Mouse (Mus musculus) lung, postnatal 0 days (tissue): ENCODE data around the gene Ccr7. TPM values are rescaled to one million over a fixed set of nuclear protein-coding genes. Genes with fewer than 3 reads are reported as not detected.

Experiments
- ATAC-seq: fragments of 200-750 bp; cut with Nextera tagmentation; 2 replicates; pipeline ENCODE4 v1.8.0; 2017; ENCODE audit warnings: moderate library complexity
- DNase-seq: peaks from one replicate; pipeline ENCODE4 v3.0.0-alpha.2; 2016; ENCODE audit warnings: low spot score
- H3K27ac ChIP-seq: fragments of 300-500 bp; sonication (generic); 2 replicates; pipeline ENCODE4 v1.5.1; 2014; ENCODE audit warnings: antibody characterized with exemption, mild to moderate bottlenecking, low read length, mixed read lengths
- H3K27me3 ChIP-seq: fragments of 300-500 bp; sonication (generic); replicated peaks from 2 replicates; pipeline ENCODE4 v1.6.1; 2014; ENCODE audit warnings: low read length, mixed read lengths; ENCODE audit not compliant: insufficient read depth
- H3K36me3 ChIP-seq: fragments of 300-500 bp; sonication (generic); 2 replicates; pipeline ENCODE4 v1.6.1; 2014; ENCODE audit warnings: low read length, mixed read lengths; ENCODE audit not compliant: insufficient read depth
- H3K4me1 ChIP-seq: fragments of 300-500 bp; sonication (generic); 2 replicates; pipeline ENCODE4 v1.6.1; 2014; ENCODE audit warnings: antibody characterized with exemption, low read depth, low read length, mixed read lengths; ENCODE audit not compliant: insufficient read depth
- H3K4me2 ChIP-seq: fragments of 300-500 bp; sonication (generic); replicated peaks from 2 replicates; pipeline ENCODE4 v1.6.1; 2014; ENCODE audit warnings: low read depth, mild to moderate bottlenecking, low read length, moderate library complexity, mixed read lengths
- H3K4me3 ChIP-seq: fragments of 300-500 bp; sonication (generic); 2 replicates; pipeline ENCODE4 v1.5.1; 2014; ENCODE audit warnings: low read depth, low read length
- H3K9ac ChIP-seq: fragments of 300-500 bp; sonication (generic); replicated peaks from 2 replicates; pipeline ENCODE4 v1.6.1; 2014; ENCODE audit warnings: low read depth, mild to moderate bottlenecking
- H3K9me3 ChIP-seq: fragments of 300-500 bp; sonication (generic); 2 replicates; pipeline ENCODE4 v1.6.1; 2016; ENCODE audit warnings: low read length, mixed read lengths
- CTCF ChIP-seq: IDR thresholded peaks from 2 replicates; pipeline ENCODE4 v1.5.1; 2016; ENCODE audit warnings: antibody characterized with exemption, mild to moderate bottlenecking
- EP300 ChIP-seq: IDR thresholded peaks from 2 replicates; pipeline ENCODE4 v1.6.1; 2016; ENCODE audit warnings: antibody characterized with exemption, mild to moderate bottlenecking, control low read depth
- WGBS: fragments of 180-500 bp; shearing (Covaris S2); extraction: QIAGEN DNeasy Blood & Tissue Kit; methylation state at CpG from one replicate; pipeline ENCODE4 v1.1.7; 2014; 5-methylcytosine and 5-hydroxymethylcytosine counted together
- polyA plus RNA-seq: library from polyadenylated mRNA; unstranded; fragments of >200 nt; fragmentation: Nextera tagmentation; extraction: Ambion mirVana; gene quantifications from 2 replicates; pipeline ENCODE4 v1.2.1, GENCODE M21; 2015

The Ccr7 gene
- polyA plus RNA-seq, 1 experiment from 2014 or later, result 0.69 TPM

DNA sequence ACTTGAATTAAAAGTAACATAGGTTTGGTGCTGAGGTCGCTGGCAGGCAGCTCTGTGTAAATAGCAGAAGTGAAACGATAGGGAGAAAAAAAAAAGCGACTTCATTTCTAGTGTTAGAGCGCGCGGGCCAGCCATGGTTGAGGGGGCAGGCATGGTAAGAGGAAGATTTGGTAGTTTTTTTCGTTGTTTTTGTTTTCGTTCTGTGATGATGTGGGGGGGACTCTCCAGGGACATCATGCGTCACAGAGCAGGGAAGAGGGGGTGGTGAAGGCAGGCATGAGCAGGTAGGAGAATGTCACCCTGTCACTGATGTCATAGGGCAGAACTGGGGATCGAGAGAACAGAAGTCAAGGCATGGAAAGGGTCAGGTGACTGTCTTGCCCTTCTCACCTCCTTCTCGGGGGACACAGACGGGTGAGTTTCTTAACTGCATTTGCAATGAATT, 13.2 kb upstream of the Ccr7 start:
- WGBS, result 54% methylated on average over 12 of the region's 12 CpGs
- H3K36me3 ChIP-seq, result no peaks in the 10 kb centered on the region
- no peaks in the 10 kb centered on the region for H3K4me1 ChIP-seq
- H3K9me3 ChIP-seq, result no peaks in the 10 kb centered on the region
- TF ChIP-seq EP300 (no peak), CTCF (no peak)
- H3K27me3 ChIP-seq, result no peaks in the 10 kb centered on the region
- no peak overlapping the region for H3K9ac ChIP-seq
- DNase-seq (no peak), ATAC-seq (no peak)
- H3K4me3 ChIP-seq, result no peak overlapping the region
- H3K27ac ChIP-seq, result no peak overlapping the region
- no peak overlapping the region for H3K4me2 ChIP-seq

DNA sequence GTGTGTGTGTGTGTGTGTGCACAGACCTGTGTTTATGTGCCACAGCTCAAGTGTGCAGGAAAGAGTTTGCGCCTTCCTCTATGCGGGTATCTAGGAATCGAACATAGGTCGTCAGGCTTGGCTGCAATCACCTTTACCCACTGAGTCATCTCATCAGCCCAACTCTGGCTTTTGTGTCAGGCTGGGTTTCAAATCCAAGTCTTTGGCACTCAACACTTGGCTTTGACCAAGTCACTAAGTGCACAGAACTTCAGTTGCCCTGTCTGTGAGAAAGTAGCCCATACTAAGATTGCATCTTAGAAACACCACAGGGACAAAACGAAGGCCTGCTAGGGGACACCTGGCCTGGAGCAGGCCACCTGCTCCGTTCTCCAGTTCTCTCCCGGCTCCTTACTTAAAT, 12.7 kb upstream of the Ccr7 start:
- H3K36me3 ChIP-seq, result no peaks in the 10 kb centered on the region

DNA sequence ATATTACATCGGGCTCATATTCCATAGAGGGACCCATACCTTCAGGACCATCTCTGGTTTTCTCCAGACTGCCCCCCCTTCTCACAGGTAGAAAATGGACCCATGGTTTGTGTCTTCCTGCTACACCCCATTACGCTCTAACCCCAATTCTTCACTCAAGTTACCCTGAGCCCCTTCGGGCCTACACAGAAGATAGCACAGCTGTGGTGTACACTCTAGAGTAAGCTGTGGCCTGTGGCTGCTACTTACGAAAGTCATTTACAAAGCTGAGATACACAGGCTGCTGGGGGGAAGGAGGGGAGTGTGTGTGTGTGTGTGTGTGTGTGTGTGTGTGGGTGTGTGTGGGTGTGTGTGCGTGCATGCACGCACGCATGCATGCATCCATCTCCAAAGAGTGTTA, 11.4 kb upstream of the Ccr7 start:
- no peaks in the 10 kb centered on the region for H3K27me3 ChIP-seq
- no peak overlapping the region for H3K9ac ChIP-seq
- TF ChIP-seq EP300 (no peak), CTCF (no peak)
- no peaks in the 10 kb centered on the region for H3K9me3 ChIP-seq
- H3K4me3 ChIP-seq, result no peak overlapping the region
- 87% methylated on average over 7 of the region's 7 CpGs for WGBS
- ATAC-seq (no peak), DNase-seq (no peak)
- H3K27ac ChIP-seq, result no peak overlapping the region
- H3K4me1 ChIP-seq, result no peaks in the 10 kb centered on the region
- H3K4me2 ChIP-seq, result no peak overlapping the region
- no peaks in the 10 kb centered on the region for H3K36me3 ChIP-seq

More for the DNA sequence above, 12.7 kb upstream of the Ccr7 start:
- H3K4me1 ChIP-seq, result no peaks in the 10 kb centered on the region
- H3K4me2 ChIP-seq, result no peak overlapping the region
- ATAC-seq, result no peak
- H3K9me3 ChIP-seq, result no peaks in the 10 kb centered on the region
- no peaks in the 10 kb centered on the region for H3K27me3 ChIP-seq
- no peak overlapping the region for H3K9ac ChIP-seq
- TF ChIP-seq EP300, result no peak
- TF ChIP-seq CTCF, result no peak
- no peak overlapping the region for H3K4me3 ChIP-seq
- no peak for DNase-seq
- WGBS, result 84% methylated on average over 7 of the region's 7 CpGs
- no peak overlapping the region for H3K27ac ChIP-seq

DNA sequence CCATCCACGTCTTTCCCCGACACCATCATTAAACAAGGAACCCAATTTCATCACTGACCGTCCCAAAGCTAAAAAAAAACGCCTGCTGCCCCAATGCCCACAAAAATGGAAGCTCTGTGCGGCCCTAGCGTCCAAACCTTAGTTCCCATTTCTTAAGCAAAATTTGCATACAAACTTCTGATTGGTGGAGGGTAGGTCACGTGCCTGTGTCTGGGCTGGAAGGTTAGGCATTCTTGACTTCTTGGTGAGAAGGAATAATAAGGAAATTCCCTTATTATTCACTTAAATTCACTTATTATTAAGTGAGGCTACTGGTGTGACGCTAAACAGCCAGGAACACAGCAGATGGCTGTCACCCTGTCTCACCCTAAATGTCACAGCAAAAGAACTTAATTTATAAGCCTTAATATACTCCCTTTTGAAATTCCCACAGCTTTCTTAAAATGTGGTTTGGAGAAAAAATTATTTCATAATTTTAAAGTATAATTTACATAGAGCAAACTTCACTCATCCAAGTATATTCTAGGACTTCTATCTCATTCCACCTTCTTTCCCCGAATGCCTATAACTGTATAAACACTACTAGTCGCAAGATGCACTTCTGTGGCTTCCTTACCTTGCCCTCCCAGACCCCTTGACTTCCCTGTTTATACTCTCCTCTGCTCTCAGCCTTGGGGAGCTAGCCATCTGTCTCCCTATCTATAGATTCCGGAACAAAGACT, 10.3 kb upstream of the Ccr7 start:
- WGBS, result 56% methylated on average over 11 of the region's 11 CpGs
- ATAC-seq (no peak), DNase-seq (no peak)
- Histone ChIP-seq H3K27me3 (no peaks in the 10 kb centered on the region), H3K9ac (no peak overlapping the region), H3K36me3 (no peaks in the 10 kb centered on the region), H3K4me3 (no peak overlapping the region), H3K27ac (no peak overlapping the region), H3K9me3 (no peaks in the 10 kb centered on the region), H3K4me1 (no peaks in the 10 kb centered on the region), H3K4me2 (no peak overlapping the region)
- TF ChIP-seq CTCF (no peak), EP300 (no peak)

DNA sequence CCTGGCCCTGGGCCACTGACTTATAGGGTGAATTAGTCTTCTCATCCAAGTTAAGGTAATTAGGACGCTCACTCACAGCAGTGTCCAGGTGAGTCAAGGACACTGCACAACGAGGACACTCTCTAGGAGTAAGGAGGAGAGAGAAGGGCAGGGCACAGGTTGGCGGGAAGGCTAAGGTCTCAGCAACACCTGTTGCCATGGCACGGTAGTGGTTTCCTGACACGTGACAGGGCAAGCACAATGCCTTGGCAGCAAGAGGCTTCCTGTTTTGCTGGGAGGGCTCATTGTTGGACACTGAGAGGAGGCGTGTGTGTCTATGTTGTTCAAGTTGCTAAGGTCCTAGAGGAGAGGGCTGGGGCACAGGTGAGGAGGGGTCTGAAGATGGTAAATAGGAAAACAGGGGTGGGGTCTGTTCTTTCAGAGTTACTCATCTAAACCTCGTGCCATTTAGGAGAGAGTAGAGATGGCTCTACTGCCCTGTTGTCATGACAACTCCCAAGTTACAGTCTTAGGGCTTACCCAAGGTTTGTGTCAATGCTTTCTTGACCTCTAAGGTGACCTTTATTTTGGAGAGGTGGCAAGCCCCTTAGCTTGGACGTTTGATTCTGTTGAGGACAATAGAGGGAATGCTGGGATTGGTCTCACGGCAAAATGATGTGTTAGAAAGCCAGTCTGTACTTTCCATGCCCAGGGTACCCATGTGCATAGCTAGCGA, 8.3 kb upstream of the Ccr7 start:
- no peaks in the 10 kb centered on the region for H3K4me1 ChIP-seq
- DNase-seq (no peak), ATAC-seq (no peak)
- no peaks in the 10 kb centered on the region for H3K9me3 ChIP-seq
- no peaks in the 10 kb centered on the region for H3K36me3 ChIP-seq
- no peak overlapping the region for H3K27ac ChIP-seq
- no peaks in the 10 kb centered on the region for H3K27me3 ChIP-seq
- H3K9ac ChIP-seq, result no peak overlapping the region
- 56% methylated on average over 10 of the region's 10 CpGs for WGBS
- H3K4me3 ChIP-seq, result no peak overlapping the region
- no peak overlapping the region for H3K4me2 ChIP-seq
- TF ChIP-seq EP300 (no peak), CTCF (no peak)

DNA sequence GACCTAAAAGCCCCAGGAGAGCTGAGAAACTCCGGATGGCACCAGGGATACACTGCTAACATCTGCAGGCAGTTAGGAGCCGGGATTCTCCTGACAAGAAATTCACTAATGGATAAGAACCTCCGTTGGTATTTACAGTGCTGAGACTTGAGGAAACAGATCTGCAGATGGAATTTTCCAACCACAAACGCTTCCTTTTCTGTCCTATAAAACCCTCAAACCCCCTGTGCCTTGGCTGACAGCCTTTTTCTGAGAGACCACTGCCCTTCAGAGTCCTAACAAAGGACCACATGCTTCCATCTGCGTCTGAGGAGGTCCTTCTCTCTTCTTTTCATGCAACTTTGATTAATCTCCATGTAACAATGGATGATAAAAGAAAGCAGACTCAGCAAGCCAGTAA, 6.8 kb upstream of the Ccr7 start:
- Histone ChIP-seq H3K27me3 (no peaks in the 10 kb centered on the region), H3K4me1 (no peaks in the 10 kb centered on the region), H3K4me2 (no peak overlapping the region), H3K9ac (no peak overlapping the region), H3K4me3 (no peak overlapping the region), H3K36me3 (no peaks in the 10 kb centered on the region), H3K27ac (no peak overlapping the region), H3K9me3 (no peaks in the 10 kb centered on the region)
- TF ChIP-seq EP300 (no peak), CTCF (no peak)
- DNase-seq, result no peak
- 41% methylated on average over 5 of the region's 5 CpGs for WGBS
- ATAC-seq, result no peak
